Mouse (Mus musculus) ovary, postnatal 14 days (tissue): ENCODE results near the gene Derl3.
A peak's percentile ranks its signal among the peaks of the same experiment; 100 is the strongest.

Source experiments
- DNase-seq: peaks from one replicate; pipeline ENCODE4 v3.0.0; 2022; ENCODE audit warnings: low spot score

Gene Derl3

DNA sequence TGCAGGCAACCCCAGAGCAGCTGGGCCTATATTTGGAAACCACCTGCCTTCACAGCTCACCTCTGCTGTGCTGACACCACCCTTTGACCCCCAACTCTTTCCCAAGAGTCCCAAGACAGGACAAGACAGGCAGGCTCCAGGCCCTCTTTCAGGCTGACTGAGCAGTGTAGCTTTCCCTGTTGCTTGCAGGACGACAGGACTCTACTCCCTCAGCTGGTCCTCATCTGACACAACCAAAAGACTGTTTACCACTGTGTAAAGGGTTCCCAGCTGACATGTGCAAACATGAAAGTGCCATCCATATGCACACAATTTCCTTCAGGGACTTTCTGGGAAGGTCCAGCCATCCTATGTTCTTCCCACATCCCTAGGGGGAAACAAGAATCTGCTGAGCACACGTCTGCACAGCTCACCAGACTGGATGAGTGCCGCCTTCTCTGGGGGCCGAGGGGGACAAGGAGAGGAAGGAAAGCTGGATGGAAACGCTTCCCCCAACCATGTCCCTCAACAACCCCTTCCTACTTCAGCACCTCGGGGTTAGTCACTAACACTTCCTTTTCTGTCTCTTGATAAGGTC is 19.9 kb downstream of the Derl3 start:
- no peak for DNase-seq

DNA sequence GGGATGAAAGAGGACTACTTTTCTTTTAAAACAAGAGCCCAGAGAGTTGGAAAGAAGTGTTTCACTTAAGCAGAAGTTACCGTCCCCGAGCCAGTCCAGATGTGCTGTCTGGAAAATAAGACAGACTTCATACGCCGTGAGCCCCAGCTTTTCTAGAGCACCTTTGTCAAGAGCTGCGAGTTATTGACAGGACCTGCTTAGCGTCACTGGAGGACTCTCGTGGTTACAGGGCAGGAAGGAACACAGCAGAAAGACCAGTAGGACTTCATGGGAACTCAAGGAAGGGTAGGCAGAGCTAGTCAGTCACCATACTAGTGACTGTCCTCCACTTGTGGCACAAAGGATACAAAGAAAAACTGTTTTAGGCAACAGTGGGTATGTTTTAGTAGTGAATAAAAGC is 22.3 kb downstream of the Derl3 start:
- DNase-seq: no peak

DNA sequence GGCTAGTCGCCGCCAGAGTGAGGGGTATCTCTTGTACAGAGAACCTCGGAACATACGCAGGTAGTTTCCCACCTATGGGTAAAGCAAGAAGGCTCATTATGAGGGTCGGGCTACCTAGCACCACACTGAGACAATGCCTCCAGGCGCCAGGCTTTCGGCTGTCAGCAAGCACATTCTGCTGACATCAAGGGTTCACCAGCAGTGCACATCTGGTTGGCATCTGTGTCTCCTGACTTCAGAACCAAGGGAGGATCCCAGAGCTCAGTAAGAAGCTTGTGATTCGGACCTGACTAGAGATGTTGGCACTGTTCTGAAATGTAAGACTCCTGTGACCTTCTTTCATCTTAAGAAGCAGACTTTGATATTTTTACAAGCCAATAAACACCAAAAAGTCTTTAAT is 23.6 kb downstream of the Derl3 start:
- DNase-seq: no peak

DNA sequence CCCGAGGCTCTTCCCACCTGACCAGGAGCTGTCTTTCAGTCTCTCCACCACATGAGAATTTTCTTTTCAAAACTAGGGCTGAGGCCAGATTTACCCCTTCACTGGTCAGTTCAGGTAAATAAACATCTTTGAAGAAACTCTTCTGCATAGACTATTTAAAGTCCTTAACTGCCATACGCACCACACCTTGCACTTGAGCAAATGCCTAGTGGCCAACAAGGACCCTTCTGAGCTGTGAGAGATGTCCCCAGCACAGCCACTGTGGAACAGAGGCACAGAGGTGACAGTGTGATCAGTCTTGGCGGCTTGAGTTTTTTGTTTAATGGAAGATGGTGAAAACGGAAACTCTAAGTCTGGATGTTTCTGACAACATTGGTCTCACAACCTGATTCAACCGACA is 25.8 kb downstream of the Derl3 start:
- no peak for DNase-seq

DNA sequence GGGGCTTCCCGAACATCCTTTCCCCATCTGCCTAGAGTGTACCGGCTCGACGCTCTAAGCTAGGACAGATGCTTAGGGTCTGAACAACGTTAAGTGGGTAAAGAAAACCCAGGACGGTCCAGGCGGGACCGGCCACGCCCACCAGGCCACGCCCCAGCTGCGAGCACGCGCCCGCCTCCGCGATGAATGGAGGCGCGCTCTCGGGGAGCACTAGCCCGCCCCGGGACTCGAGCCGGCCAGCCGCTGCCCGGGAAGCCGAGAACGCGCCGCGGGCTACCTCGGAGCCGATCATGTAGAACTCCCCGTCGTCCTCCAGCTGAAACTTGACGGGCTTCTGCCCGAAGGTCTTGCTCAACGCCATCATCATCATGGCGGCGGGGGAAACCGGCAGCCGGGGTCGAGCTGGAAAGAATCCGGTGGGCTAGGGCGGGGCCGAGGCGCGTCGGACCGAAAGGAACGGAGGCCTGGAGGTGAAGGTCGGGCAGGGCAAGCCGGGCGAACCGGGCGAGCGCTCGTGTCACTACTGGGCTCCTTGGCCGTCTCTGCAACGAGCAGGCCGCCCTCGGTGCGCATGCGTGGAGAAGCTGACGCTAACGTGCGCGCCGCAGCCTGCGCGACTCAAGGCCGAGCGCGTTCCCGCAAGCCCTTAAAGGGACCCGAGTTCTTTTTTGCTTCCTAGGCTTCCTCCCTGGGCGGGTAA is 28.0 kb downstream of the Derl3 start, which contains the start of gene Smarcb1:
Gene Smarcb1, minus strand, starts transcription at position 592 of the 700 bp plus-strand sequence.
- peak; percentile 94 for DNase-seq

DNA sequence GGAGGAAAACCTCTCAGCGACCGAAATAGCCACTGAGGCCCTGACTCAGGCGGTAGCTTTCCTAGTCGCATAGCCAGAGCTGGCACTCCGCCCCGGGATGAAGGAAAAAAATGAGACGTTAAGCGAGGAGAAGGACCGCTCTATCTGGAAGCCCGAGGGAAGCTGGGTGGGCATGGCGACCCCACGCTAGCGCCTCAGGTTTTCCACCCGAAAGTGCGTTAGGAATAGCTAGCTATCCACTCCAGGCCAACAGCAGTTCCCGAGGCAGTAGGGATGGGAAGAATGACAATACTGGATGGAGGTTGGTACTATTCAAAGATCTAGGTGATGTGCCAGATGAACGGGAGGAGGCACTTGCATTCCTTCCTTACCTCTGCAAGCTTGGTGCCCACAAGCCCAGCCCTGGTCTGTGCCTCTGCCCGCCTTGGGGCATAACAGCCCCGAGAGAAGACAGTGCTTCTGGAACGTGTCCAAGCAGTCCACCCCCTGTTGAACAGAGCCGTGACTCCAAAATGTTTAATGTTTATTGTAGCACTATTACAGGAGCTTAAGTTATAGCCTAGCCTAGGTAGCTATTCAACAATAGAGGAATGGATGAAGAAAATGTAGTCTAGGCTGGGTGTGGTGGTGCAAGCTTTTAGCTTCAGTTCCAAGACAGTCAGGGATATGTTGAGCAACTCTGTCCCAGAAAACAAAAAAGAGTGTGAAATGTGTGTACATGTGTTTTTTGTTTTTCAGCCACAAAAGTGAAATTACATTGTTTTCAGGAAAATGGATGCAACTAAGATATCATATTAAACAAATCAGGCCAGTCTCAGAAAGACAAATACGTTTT is 28.7 kb downstream of the Derl3 start:
- DNase-seq: no peak

DNA sequence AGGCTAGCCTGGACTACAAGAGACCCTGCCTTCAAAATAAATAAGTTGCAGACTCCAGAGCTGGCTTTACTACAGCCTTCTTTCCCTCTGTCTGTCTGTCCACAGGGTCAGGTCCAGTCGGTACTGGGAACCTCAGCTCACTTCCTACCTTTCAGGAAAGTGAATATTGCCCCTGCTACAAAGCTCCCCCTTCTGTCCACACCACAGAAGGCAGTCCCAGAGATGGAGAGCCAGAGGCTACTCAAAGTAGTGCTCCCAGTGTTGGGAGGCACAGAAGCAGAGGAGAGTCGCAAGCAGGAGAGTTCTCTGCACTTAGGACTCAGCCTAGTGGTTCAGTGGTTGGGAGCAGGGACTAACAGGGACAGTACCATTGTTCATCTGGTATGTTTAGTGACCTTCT is 31.1 kb downstream of the Derl3 start:
- no peak for DNase-seq

DNA sequence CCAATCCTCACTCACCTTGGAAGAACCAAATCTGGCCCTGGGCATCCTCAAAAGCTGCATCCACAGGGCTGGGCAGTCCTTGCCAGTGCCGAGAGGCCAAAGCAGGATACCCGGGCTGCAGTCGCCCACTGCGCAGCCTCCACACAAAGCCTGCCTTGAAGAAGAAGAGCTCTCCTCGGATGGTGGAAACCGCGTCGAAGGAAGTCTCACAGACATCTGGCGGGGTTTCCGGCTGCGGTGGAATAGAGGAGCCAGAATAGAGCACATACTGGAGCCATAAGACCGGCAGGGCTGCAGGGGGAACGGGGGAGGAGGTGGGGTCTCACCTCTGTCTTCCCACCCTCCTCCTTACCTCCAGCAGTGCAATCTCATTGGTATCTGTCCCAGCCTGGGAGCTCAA is 33.2 kb downstream of the Derl3 start:
- DNase-seq: no peak

DNA sequence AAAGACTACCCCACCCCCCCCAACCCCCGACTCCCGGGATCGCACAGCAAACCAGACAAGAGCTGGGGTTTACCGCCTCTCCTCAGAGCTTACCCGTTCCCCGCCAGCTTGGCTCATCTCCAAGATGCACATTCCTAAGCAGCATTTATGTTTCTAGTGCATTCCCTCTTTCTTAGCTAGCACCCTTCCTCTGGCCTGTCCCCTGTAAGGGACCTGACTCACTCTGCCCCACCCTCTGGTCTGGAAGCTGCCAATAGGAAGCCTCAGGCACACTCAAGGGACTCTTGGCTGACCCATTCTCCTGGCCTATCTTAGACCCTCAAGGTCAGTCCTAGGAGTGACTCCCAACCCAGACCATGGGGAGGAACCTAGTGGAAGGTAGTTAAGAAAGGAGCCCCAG is 37.1 kb downstream of the Derl3 start:
- DNase-seq: no peak

DNA sequence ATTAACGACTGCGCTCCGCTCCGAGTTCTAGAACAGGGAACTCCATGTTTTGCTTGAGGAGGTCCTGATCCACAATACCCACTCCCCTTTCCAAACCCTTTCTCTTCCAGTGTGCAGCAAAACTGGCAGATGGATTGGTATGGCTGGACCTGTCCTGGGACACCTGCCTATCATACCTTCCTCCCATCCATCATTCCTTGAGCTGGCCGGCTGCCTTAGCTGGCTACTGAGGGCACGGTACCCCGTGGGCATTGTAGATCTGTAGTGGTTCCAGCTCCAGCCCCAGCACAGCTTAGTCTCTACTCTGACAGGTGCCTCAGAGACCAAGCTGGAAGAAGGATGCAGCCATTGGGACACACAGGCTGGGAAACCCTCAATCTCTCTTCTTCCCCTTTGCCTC is 38.1 kb downstream of the Derl3 start:
- DNase-seq: no peak

DNA sequence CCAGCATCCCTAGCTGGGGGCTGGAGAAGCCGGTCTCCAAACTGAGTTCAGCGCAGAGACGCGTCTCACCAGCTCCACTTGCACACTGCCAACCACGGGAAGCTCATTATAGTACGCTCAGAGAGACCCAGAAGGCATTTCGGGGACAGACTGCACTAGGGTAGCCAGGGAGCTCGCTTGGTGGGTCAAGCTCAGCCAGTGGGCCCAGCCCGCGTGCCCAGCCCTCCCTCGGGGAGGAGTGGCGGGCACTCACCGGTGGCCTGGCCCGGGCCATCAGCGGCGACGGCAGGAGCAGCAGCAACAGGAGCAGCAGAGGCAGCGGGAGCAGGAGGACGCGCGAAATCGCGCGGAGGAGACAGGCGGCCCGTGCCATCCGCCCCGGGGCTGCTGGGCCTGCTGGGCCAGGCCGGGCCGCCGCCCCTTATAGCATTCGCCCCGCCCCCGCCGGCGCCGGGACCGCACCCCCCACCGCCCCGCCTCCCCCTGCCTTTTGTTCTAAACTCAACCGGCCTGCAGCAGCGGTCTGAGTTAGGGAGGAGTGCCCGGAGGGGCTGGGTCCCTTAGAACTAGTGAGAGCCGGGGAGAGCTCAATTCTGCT is 39.0 kb downstream of the Derl3 start:
- DNase-seq: no peak

DNA sequence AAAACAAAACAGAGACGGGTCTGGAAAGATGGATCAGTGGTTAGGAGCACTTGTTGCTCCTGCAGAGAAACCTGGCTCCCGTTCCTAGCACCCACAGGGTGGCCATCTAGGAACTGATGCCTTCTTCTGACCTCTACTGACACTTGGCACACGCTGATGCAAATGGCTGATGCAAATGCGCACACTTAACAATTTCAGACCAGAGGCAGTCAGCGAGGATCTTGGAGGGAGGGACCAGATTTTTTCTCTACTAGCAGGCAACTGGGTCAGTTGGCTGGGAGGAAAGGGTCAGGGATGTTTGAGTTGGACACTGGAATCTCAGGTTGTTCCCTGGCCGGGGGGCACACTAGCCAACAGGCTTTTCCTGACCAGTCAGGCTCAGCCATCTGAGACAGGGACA is 39.7 kb downstream of the Derl3 start, which contains the start of gene Chchd10:
Gene Chchd10, plus strand, starts transcription at position 240 of the 400 bp plus-strand sequence.
- no peak for DNase-seq

DNA sequence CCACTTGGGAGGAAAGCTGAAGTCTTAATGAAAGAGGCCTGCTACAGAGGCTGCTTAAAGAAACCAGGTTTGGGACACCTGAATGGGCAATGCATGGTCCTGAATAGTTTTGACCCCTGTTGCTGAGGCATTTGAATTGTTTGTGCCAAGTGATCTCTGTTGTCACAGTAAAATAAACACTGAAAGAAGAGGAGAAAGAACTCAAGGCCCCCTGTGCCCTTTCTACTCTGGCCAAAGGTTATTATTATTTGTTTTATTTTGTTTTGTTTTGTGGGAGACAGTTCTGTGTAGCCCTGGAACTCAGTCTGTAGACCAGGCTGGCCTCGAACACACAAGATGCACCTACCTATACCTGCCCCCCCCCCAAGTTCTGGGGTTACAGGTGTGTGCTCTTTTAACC is 41.8 kb downstream of the Derl3 start:
- DNase-seq: no peak

DNA sequence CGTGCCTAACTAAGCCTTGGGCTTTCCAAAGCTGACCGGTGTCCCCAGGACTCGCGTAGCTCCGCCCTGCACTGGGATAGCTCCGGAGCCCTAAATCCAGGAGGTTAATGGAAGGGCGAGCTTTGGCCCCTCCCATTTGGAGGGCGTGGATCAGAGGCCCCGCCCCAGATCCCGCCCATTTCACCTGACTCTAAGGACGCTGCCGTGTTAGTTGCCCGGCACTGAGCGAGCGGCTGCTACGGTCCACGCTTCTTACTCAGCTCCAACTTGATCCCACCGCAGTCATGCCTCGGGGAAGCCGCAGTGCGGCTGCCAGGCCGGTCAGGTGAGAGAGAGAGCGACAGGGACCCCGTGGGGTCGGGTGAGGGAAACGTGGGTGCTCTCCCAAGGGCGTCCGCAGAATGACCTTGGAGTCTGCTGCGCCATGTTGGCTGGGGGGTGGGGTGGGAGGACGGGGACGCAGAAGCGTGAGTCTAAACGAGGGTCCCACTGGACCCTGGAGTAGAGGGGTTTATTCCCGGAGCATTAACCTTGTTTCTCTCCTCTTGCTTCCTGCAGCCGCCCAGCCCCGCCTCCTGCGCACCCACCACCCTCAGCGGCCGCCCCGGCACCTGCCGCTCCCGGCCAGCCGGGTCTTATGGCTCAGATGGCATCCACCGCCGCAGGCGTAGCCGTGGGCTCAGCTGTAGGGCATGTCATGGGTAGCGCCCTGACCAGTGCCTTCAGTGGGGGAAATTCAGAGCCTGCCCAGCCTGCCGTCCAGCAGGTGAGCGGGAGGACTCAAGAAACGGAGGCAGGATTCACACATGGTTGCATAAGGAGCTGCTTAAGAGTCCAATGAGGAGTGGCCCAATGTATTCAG is 42.7 kb downstream of the Derl3 start, which contains the start of gene Mmp11:
Gene Mmp11, minus strand, starts transcription at position 817 of the 862 bp plus-strand sequence.
- peak; percentile 59 for DNase-seq

DNA sequence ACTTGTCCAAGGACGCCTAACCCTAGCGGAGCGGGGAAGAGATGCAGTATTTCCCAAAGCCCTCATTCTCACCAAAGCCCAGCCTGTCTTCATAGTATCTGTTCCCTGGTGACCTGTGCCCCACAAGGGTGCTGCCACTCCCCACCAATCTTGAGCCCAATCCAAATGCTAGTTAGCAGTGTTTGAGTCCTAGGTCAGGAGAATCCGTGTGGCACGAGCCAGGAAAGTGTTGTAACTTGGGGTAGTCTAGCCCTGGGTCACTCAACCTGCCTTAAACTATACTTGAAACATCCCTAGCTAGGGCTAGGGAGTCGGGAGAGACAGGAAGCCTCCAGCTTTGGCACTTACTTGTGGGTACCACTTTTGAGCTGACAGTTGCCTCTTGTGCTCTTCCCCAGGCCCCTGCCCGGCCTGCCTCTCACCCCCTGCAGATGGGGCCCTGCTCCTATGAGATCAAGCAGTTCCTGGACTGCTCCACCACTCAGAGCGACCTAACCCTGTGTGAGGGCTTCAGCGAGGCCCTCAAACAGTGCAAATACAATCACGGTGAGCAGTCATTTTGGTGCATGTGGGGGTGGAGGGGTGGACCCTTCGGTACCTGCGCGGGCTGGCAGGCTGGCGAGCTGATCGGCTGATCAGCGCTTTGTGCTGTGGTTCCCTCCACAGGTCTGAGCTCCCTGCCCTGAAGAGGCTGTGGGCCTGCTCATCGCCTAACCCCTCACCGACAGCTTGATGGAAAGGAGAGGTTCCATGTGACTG is 43.9 kb downstream of the Derl3 start:
- DNase-seq: no peak

DNA sequence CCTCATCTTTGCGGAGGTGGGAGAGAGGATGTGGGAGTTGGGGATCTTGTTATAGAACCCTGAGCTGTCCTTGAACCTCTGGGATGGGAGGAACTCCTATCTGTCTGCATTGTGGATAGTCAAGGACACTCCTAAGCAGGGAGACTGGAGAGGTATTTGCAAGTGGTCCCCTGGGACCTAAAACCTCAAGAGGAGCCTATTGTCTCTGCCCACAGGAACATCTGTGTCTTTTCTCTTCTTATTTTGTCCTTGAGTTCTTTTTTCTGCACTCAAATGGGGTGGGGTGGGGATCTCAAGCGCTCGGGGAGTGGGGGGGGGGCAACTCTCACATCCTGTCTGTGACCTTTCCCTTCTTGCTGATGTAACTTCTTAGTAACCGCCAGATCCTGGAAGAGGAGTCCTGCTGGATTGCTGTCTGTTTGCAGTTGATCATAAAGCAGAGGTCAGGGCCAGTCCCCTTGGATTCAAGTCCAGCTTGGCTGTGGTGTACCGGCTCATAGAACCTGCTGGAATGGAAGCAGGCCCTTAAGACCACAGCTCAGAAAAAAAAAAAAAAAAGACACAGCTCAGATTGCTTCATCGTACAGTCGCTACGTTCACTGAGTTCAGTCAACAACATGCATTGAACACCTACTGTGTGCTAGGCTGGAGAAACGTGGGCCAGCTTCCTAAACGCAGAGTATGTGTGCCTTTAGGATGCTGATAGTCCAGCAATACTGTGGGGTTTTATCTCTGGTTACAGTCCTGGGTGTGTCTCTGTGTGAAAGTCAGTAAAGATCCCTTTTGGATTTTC is 44.8 kb downstream of the Derl3 start:
- DNase-seq: no peak

DNA sequence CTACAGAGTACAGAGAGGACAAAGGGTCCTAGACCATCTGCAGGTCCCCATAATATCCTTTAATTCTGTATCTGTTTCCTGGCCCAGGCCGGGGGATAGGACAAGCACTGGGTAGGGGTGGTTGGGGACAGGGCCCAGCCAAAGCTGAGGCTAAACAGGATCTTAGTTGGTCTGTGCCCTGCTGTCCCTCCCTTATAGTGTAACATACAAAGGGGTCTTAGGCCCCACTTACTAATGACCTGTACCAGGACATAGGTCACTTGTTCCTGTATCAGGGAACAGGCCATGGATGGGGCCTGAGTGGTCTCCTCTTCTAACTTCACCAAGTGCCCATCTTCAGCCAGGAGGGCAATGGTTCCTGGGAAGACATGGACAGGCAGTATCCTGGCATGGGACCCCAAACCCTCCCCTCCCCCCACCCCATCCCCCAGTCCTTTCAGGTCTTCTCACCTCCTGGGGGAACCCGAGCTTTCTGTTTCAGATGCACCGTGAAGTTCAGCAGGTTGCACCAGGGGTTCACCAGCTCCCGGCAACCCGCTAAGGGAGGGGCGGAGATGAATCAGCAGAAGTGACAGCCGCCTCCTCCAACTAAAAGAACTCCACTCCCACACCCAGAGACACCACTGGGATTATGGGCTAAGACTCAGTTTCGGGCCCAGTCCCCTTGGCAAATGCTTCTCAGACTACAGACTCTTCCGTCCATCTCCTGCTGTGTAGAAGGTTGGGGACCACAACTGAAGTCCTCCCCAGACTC is 46.4 kb downstream of the Derl3 start:
- no peak for DNase-seq

DNA sequence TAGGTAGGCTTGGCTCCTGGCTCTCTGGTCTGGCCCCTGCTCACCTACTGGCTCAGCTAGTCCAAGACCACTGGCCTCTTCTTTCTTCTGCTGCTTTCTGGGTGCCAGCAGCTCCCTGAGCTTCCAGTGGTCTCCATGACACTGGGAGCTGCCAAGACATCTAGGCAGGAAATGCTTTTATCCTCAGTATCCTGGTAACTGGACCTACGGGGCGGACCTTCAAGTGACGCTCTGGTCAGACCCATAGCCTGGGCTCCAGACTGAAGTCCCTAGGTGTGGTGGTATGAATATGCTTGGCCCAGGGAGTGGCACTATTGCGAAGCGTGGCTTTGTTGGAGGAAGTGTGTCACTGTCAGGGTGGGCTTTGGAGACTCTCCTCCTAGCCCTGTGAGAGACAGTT is 47.3 kb downstream of the Derl3 start, which contains the start of gene Gm867:
Gene Gm867, minus strand, starts transcription at position 153 of the 400 bp plus-strand sequence.
- DNase-seq: no peak
